Mouse (Mus musculus): Measurements from ENCODE around the gene Aqp9.

The Aqp9 gene

DNA sequence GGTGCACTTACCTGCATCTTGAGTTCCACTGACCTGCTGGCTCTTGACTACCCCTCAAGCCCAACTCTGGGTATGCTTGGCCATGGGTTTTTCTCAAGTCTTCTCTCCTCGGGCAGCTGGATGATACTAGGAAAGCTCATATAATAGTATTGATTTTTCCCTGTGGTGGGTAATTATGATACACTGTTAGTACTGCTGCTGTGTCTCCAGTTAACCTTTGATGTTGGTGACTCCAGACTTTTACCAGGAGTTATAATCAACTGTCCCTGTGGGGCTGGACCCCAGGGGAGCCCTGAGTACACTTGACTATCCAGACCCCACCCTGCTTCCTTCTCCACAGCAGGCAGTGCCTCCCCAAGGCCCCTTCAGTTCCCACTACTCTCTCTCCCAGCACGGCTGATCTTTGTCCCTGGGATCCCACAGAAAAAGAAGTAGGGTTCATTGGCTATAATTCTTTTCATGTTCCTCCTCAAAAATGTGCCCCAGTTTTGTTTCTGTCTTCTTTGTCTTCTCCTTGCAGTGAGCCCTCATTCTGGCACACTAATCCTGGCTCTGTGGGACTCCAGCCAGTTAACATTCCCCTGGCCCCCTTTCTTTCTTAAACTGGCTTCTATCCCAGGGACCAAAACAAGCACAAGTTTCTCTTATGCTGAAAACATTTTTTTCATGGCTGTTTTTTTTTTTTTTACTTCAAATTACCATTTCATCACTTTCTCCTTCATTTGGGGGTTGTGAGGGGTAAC lies 838 bp downstream of the Aqp9 start:
- DNase-seq (ENCODE audit: extremely low spot score) = no peak

DNA sequence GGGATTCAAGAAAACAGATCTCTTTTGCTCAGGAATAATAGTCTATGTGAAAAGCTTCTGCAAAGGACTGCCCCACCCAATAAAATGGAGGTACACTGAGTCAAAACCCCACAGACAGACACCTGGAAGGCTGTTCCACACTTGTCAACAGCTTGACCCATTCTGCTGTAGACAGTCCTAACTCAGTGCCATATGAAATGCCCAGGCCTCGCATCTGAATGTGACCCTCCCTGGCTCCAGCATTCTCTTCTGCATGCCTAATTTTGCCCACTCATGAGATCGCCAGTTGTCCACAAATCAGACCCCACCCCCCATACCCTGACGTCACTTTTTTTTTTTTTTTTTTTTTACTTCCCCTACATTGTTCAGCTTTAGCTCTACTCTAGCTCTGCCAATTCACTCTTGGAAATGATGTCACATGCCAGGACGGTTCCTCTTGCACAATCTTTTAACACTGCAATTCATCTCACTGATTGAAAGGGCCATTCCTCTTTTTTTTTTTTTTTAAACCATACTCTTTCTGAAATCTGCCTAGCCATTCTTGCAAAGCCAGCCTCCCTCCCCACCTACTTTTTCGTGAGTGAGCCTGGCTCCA lies 1.5 kb downstream of the Aqp9 start:
- DNase-seq (ENCODE audit: extremely low spot score) = no peak

DNA sequence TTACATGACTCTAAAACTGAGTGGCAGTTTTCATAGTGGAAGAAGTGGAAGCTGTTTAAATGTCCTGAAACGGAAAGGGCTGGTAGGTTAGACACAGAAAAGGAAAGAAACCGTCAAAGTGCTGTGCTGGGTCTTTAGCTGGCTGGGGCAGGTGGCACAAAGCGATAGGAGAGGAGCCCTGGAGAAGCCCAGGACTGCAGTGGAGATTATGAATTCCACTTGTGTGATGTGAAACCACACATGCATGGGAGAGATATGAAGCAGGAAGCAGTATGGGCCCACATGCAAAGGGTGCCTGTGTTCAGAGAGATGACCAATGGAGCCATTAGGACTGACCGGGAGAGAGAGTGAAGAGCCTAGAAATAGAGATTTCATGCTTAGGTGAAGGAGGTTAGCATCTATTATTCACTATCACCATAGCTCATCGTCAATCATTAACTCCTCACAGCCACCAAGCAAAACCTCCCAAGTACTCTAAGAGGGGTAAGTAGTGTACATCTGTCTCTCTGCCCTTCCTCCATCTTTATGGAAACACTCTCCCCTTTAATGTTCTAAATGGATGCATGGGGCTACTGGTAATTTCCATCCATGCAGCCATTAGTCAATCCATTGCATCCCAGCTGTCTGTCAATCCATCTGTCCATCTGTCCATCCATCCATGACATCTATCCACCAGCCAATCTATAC lies 2.3 kb downstream of the Aqp9 start:
- DNase-seq (ENCODE audit: extremely low spot score) = no peak

DNA sequence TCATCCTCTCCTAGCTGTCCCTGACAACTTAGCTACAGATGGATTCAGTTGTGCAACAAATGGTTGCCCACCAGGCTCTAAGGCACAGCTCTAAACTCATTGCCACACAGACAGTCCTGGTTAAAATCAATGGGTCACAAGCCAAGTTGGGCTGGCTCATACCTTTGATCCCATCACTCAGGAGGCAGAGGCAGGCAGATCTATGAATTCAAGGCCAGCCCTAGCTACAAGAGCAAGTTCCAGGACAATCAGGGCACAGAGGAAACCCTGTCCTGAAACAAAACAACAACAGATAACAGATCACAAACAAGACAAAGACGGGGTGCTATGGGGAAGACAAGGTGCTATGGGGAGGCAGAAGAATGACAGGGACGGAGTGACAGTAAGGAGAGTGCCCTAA lies 3.0 kb downstream of the Aqp9 start:
- no peak for DNase-seq (ENCODE audit: extremely low spot score)

DNA sequence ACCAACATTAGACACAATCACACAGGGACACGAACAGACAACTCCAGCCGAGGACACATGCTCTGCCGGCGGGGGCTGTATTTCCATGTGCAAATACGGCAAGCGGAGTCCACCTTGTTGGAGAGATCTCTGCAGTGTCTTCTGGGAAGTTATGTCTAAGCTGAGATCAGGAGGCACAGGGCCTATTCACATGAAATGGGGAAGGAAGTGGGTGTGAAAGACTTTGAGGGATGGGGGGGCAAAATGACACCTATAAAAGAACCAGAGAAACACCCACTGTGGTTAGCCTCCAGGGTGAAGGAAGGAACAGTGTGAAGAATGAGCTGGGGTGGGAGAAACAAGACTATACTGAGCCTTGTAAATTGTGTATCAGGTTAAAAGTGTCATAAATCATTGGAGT lies 3.4 kb downstream of the Aqp9 start:
- no peak for DNase-seq (ENCODE audit: extremely low spot score)

DNA sequence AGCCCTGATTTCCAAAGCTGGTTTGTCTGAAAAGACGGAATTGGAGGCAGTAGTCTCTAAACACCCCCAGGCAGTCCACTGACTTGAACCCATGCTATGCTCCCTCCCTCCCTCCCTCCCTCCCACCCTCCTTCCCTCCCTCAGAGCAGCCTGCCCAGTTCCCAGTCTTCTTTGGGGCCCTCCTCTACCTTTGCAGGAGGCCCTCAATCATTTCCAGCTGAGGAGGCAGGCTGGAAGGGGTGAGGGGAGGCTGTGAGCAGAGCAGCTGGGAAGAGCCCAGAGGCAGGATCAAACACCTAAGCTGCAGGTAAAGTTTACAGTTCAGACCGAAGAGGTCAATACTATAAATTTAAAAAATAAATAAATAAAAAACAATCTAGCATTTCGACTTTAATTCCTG lies 4.1 kb downstream of the Aqp9 start:
- DNase-seq (ENCODE audit: extremely low spot score) = no peak

DNA sequence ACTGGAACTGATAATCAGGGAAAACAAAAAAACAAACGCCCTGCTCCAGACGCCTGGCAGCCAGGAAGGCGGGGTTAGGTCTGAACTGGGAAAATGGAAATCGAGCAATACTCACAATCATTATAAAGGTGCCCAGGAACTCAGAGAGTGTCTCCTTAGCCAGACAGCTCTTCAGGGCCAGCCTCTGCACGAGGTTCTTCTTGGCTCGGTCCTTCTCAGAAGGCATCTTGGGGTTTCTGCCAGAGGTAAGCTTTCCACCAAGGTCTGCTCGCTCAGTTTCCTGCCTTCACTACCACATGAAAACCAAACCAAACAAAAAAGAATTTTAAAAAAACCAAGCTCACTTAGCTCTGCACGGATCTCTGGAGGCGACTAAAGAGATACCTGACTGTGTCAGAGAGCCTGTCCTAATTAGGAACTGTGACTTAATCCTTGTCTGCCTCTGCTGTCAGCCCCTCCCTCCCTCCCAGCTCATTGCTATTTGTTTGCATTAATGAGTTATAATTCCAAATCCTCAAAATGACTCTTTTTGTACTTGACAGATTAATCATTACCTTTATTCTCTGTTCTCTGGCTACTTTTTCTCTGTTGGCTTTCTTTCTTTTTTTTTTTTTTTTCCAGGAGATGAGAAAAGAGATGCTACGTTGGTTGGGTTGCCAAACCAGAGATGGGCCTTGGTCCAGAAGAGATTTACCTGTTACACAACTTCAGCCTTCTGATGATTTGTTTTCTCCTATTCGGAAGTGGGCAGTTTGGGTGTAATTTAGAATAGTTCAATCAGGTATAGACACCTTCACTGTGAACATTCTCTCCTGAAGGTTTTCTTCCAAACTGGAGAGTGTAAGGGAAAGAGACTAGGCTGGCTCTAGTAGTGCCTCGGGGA lies 5.4 kb downstream of the Aqp9 start:
- no peak for DNase-seq (ENCODE audit: extremely low spot score)

DNA sequence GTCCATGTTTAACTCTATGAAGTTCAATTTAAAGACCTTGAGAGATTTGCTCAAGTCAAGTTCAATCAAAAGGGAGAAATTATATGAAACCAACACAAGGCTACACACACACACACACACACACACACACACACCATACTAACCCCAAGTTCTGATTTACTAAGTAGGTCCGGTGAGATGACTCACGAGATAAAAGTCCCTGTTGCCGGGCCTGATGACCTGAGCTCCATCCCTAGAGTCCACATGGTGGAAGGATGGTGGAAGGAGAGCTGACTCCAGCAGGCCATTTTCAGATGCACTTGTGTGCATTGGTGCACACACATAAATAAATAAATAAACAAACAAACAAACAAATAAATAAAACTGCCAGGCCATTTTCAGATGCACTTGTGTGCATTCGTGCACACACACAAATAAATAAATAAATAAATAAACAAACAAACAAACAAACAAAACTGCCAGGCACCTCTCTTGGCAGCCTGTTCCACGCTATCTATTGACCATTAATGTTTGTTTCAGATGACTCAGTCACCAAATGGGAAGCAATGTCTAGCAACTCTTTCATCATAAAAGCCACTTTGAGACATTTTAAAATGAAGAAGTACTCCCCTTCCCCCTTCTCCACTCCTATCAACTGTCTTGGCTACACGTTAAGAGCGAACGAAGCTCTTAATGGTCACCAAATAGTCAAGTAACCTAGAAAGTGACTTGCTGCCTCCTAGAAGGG lies 6.2 kb downstream of the Aqp9 start:
- no peak for DNase-seq (ENCODE audit: extremely low spot score)

DNA sequence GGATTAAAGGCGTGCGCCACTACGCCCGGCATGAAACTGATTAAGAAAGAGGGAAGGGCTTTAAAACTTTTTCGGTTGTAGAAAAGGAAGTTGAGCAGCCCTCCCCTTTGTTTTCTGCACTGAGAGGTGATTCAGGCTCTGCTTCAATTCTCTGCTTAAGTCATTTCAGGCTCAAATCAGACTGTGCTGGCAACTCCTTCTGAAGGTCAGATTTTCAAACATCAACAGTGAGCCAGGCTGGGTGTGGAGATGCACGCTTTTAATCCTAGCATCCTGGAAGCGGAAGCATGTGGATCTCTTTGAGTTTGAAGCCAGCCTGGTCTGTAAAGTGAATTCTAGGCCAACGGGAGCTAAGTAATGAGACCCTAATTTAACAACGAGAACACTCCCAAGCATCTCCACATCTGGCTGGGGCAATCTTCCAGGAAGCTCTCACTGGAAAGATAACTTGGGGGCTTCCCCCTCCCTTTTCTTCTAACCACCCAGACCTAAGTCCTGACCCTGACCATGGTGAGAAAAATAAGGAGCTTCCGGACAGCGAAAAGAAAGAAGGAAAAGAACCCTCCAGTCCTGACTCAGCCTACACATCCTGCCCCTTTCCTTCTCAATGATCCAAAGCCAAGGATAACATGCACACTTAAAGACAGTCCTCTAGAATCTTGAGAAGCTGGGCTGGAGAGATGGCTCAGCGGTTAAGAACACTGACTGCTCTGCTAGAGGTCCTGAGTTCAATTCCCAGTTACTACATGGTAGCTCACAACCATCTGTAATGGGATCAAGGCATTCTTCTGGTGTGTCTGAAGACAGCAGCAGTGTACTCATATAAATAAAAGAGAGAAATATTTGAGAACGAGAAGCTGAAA lies 7.4 kb downstream of the Aqp9 start:
- no peak for DNase-seq (ENCODE audit: extremely low spot score)

DNA sequence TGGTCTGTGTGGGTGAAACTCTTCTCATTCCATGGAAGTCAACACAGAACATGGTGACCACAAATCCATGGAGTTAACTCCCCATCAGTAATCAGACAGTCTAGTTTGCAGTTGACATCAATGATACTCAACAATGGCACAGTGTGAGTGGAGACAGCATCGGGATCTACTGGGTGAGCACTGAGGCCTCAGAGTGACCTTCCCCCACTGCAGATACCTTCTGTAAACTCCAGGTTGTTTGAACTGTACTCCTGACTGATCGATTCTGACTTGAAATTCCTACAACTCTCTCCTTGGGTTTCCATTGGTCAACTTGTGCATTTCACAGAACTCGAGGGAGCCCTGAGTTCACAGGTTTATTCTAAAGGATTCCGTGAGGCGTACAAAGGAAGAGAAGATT lies 8.8 kb downstream of the Aqp9 start:
- DNase-seq (ENCODE audit: extremely low spot score) = no peak

- no peak for DNase-seq (ENCODE audit: extremely low spot score)
These were observed 9.3 kb downstream of the Aqp9 start for GRCm38 (mm10) chr9:71159060-71159626.

DNA sequence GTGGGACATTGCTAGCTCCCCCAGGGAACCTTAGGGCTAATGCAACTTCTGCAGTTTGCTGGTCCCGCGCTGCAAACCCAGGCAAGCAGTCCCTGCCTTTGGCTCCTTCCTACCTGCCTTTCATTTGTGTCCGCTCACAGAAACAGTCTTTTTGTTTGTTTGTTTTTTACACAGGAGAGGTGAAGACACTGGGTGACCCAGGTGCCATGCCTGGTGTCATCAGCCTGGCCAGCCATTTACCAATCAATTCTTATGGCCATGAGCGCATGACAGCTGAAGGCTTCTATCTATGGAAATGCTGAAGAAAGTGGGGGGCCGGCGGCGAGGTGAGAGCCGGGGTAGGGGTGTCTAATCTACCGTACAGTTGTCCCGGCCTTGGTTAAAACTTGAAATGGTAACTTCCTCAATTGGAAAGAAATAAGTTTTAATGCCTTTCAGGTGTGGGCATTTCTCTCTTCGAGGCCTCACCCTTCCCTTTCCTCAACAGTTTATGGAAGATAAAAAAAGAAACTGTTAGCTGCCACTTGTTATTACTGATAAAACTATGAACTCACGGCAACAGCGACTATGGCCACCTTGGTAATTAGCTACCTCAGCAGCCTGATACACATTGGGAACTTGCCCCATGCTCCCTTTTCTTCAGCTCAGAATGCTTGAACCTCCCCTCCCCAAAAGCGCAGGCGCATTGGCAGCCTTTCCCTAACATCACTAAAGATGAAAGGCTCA lies 10.4 kb downstream of the Aqp9 start:
- DNase-seq (ENCODE audit: extremely low spot score) = no peak

GRCm38 (mm10) chr9:71156447-71157035 lies 11.9 kb downstream of the Aqp9 start:
- no peak for DNase-seq (ENCODE audit: extremely low spot score)

DNA sequence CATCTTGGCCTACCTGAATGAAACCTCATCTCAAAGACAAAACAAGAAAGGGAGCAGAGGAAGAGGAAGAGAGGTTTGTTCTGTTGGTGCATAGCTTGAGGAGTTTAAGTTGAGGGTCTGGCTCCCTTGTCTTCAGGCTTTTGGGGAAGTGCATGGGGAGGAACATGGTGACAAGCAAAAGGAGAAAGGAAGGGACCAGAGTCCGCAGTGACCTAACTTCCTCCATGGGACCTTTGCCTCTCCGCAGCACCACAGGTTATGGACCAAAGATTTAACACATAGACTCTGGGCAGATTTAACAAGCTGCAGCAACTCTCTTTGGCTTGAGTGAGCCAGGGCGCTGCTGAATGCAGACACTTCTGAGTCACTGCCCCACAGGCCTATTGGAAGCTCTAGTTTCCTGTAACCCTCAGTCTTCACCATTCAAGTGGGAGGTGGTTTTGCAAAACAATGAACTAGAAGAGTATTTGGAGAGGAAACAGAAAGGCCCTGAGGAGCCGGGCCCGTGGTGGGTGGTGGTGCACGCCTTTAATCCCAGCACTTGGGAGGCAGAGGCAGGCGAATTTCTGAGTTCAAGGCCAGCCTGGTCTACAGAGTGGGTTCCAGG lies 13.0 kb downstream of the Aqp9 start:
- no peak for DNase-seq (ENCODE audit: extremely low spot score)

- no peak for DNase-seq (ENCODE audit: extremely low spot score)
These were observed 17.1 kb downstream of the Aqp9 start for GRCm38 (mm10) chr9:71151386-71151785.

DNA sequence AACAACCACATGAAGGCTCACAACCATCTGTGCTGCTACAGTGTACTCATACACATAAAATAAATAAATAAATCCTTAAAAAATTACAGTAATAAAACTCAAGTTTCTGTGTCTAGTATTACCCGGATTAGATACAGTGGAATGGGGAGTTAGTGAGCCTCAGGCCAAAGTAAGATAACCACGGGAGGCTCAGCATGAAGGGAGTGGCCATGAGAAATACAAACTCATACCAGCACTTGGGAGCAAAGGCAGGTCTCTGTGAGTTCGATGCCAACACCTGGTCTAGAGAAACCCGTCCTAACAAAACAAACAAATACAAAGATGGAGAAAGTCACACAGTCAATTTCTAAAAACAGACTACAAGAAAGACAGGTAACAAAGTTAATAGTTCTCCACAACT lies 18.3 kb downstream of the Aqp9 start:
- DNase-seq (ENCODE audit: extremely low spot score) = no peak

DNA sequence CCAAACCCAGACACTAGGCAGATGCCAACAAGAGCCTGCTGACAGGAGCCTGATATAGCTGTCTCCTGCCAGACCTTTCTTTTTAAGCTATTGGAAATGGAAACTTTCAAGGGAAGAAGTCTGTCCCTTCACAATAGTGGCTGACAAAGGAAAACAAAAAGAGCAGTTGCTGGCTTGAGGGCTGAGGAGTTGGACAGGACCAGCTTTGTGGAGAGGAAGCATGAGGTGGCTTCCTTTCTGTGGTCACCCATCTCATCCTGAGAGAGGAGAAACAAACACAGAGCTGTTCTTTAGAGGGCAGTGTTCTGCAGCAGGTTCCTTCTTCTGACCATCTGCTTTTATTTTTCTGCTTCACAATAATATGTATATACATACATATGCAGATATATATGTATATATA lies 19.6 kb downstream of the Aqp9 start:
- no peak for DNase-seq (ENCODE audit: extremely low spot score)

GRCm38 (mm10) chr9:71146210-71146609 lies 22.3 kb downstream of the Aqp9 start:
- no peak for DNase-seq (ENCODE audit: extremely low spot score)

GRCm38 (mm10) chr9:71140205-71140604 lies 28.3 kb downstream of the Aqp9 start:
- DNase-seq (ENCODE audit: extremely low spot score) = no peak

Data from embryo, embryonic 9.5 days (tissue).